Mouse (Mus musculus) bone marrow macrophage, adult 2 months (primary cell): Measurements from ENCODE around the gene Vmn1r20.

Experiments
- CTCF ChIP-seq: IDR thresholded peaks from 2 replicates; pipeline ENCODE4 v1.5.1; 2012; ENCODE audit warnings: low read depth, mild to moderate bottlenecking, low read length, moderate library complexity
- POLR2A ChIP-seq: IDR thresholded peaks from 2 replicates; pipeline ENCODE4 v1.6.1; 2012; ENCODE audit warnings: mild to moderate bottlenecking, low read depth, low read length, borderline replicate concordance

DNA sequence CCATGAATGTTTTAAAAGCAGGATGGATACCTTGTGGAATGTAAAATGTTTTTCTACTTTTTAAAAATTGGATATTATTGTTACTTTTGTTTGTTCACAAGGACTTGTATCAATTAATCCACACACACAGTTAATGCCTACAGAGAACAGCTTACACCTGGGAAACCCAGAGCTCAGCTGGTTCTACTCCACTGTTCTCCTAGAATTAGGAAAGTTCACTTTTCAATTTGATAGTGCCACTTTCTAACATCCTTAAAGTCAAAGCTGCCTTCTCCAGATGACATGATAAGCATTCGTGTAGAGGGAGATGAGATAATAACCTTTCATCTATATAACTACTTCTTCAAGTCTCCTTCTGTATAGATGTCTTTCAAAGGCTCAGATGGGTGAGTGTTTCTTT lies at the start of gene Vmn1r20:
- no peak for TF ChIP-seq POLR2A
- no peak for TF ChIP-seq CTCF
